Mouse (Mus musculus) ovary, postnatal 36 days (tissue): ENCODE data around the gene Angptl6.
"Not testable (repeated sequence)": the region's sequence is repeated elsewhere in the genome, so short reads cannot be mapped to it uniquely, and the experiment has no call there.

Experiments
- DNase-seq: peaks from one replicate; pipeline ENCODE4 v3.0.0; 2022; ENCODE audit warnings: low spot score, mixed read lengths

Angptl6 gene

GRCm38 (mm10) chr9:20837184-20837947 lies 42.2 kb downstream of the Angptl6 start:
- DNase-seq: no peak

GRCm38 (mm10) chr9:20835431-20835954 lies 44.0 kb downstream of the Angptl6 start:
- DNase-seq: not testable (repeated sequence)

GRCm38 (mm10) chr9:20834881-20835280 lies 44.6 kb downstream of the Angptl6 start:
- DNase-seq: no peak

GRCm38 (mm10) chr9:20830901-20831643 lies 48.5 kb downstream of the Angptl6 start:
- peak; percentile 94 for DNase-seq

- no peak for DNase-seq
Measured at GRCm38 (mm10) chr9:20828127-20828526, 51.4 kb downstream of the Angptl6 start.

GRCm38 (mm10) chr9:20825781-20826180 lies 53.7 kb downstream of the Angptl6 start:
- DNase-seq: no peak
